Mouse (Mus musculus) erythroblast, adult 5-6 weeks (primary cell): ENCODE measurements around the gene Tmem145. TPM values are rescaled to one million over a fixed set of nuclear protein-coding genes. Genes with fewer than 3 reads are reported as not detected.
"Not testable (repeated sequence)": the region's sequence is repeated elsewhere in the genome, so short reads cannot be mapped to it uniquely, and the experiment has no call there.

Experiments
- ATAC-seq: replicated peaks from 2 replicates; pipeline ENCODE4 v1.8.0; 2016; ENCODE audit warnings: moderate number of reproducible peaks, mild to moderate bottlenecking, moderate TSS enrichment, inconsistent platforms; ENCODE audit not compliant: poor library complexity, low FRiP score, severe bottlenecking
- total RNA-seq, 2 experiments: library from RNA; stranded (forward) in 1 of 2; stranded (reverse) in 1 of 2; fragments of 150-400 nt in 1 of 2; fragments of 200-764, 138-1000 nt in 1 of 2; gene quantifications; 2 replicates each; pipeline versions ENCODE4 v1.2.3 to v1.2.4; 2015 to 2017; ENCODE audit warnings: low replicate concordance in 2 of 2

Tmem145 gene
- total RNA-seq, 2 experiments from 2014 or later: not detected

- ATAC-seq: no peak
Observed at GRCm38 (mm10) chr7:25315306-25316041, 9.6 kb downstream of the Tmem145 start.

DNA sequence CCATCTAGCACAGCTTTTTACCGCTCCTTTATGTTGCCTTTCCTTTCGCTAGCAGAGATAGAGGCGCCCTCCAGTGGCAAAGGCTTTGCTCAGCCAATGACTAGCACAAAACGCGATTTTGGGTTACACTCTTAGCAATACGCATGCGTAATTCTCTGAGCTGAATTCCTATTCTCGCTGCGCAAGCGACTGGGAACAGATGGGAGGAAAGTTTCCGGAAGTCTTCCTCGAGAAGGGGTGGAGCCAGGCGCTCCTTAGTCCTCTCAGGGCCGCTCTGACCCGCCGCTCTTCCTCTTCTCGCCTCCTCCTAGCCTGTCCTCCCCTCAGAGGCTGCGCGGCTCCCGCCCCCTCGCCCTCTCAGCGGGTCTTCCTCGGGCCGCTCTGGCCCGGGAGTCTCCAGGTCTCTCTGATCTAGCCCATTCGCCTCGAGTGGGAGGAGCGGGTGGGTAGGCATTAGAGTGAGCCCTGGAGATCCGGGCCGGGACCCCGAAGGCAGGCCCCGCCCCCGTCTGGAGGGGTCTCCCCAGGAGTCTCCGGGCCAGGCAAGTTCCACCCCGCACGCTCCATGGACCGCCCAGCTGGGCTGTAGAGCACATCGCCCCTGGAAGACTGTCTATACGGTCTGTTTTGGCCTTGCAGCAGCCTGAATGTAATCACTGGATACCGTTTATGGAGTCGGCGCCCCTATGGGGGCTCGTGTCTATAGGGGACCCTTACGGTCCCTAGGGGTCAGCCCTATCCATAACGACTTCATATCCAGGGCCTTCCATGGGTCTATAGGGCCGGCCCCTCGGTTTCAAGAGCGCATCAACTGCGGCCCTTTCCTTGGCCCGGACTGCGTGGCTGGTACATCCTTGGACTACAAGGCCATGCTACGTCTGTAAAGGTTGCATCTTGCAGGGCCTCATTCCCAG, 10.9 kb downstream of the Tmem145 start, which contains the start of gene Megf8:
TSS of gene Megf8 (plus strand) at position 633 of the 914 bp plus-strand sequence.
- ATAC-seq: peak; percentile 73

- no peak for ATAC-seq
Observed at GRCm38 (mm10) chr7:25317446-25317999, 11.6 kb downstream of the Tmem145 start.

- no peak for ATAC-seq
Observed at GRCm38 (mm10) chr7:25322058-25322484, 16.2 kb downstream of the Tmem145 start.

DNA sequence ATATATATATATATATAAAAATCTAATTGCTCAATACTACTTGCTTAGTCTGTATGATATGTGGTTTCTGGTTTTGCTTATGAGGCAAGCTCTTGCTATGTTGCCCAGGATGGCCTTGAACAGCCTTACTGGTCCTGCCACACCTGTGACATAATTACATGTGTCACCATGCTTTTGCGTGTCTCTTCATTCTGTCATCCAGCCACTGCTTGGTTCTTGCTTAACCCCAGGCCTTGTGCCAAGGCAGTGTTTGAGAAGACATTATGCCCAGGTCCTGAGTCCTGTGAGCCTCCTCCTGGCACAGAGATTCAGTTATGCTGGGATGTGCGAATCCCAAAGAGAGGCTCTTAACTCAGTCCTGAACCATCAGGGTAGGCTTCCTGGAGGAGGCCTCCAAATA, 17.3 kb downstream of the Tmem145 start:
- ATAC-seq: no peak

- ATAC-seq: not testable (repeated sequence)
Observed at GRCm38 (mm10) chr7:25325431-25325830, 19.5 kb downstream of the Tmem145 start.

GRCm38 (mm10) chr7:25326233-25326632, 20.3 kb downstream of the Tmem145 start:
- ATAC-seq: no peak

DNA sequence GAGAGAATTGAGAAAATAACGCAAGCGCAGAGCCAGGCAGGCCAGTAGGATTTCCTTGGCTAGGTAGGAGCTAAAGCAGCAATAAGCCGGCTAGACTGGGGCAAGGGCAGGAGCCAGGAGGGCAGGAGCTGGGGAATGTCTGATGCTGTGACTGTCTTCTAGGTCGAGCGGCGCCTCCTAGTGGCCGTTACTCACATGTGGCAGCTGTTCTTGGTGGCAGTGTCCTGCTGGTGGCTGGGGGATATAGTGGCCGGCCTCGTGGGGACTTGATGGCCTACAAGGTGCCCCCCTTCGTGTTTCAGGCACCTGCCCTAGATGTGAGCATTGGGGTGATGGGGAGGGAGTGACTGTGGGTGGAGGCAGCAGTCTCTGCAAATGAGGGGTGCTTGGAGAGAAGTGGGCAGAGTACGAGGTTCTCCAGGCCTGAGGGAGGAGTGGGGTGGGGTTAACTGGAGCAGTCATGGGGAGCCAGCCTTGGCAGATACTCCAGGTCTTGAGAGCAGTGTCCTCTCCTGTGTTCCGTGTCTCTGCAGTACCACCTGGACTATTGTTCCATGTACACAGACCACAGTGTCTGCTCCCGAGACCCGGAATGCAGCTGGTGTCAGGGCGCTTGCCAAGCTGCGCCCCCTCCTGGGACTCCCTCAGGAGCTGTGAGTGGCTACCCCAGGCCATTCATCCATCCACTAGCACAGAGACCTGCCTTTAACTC, 27.8 kb downstream of the Tmem145 start:
- peak; percentile 82 for ATAC-seq

- ATAC-seq: no peak
Observed at GRCm38 (mm10) chr7:25334472-25334871, 28.6 kb downstream of the Tmem145 start.

- ATAC-seq: no peak
Observed at GRCm38 (mm10) chr7:25339329-25339728, 33.4 kb downstream of the Tmem145 start.

- 0 out of 2 replicates have a peak, but pooled peaks have one; percentile 24 for ATAC-seq
Observed at GRCm38 (mm10) chr7:25341000-25341784, 35.3 kb downstream of the Tmem145 start.

GRCm38 (mm10) chr7:25348861-25349260, 43.0 kb downstream of the Tmem145 start:
- no peak for ATAC-seq

DNA sequence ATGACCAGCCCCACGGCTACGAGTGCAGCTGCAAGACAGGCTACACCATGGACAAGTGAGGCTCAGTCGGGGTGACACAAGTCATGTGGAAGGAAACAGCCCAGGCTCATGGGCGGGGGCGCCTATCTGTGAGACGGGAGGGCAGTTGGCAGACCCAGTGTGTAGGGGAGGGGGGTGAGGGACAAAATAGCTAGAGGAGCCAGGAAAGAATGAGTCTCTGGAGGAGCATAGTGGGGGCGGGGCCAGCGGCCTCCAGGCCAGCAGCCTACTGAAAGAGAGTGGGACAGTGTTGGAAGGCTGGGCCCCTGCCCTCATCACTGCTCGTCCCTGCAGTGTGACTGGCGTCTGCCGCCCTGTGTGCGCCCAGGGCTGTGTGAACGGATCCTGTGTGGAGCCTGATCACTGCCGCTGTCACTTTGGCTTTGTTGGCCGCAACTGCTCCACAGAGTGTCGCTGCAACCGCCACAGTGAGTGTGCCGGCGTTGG, 52.9 kb downstream of the Tmem145 start:
- no peak for ATAC-seq

DNA sequence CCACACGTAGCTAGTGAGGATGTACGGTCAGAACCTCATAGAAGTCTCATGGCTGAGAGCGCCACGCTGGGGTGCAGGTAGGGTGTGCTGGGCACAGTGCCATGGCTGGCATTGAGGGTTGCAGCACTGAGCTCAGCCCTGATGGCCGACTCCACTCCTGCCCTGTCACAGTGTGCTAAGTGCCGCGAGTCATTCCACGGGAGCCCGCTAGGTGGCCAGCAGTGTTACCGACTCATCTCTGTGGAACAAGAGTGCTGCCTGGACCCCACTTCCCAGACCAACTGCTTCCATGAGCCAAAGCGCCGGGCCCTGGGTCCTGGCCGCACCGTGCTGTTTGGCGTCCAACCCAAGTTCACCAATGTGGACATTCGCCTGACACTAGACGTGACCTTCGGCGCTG, 57.2 kb downstream of the Tmem145 start:
- ATAC-seq: 0 out of 2 replicates have a peak, but pooled peaks have one; percentile 42

DNA sequence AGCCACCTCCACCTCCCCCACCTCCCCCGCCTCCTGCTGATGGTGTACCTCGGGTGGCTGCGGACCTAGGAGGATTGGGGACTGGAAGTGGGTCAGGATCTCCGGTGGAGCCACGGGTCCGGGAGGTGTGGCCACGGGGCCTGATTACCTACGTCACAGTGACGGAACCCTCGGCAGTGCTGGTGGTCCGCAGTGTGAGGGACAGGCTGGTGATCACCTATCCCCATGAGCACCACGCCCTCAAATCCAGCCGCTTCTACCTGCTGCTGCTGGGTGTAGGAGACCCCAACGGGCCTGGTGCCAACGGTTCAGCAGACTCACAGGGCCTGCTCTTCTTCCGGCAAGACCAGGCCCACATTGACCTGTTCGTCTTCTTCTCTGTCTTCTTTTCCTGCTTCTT, 57.7 kb downstream of the Tmem145 start:
- ATAC-seq: no peak
